Mouse (Mus musculus): Measurements from ENCODE around the gene Acr.

The Acr gene

GRCm38 (mm10) chr15:89622312-89622958 is 54.3 kb downstream of the Acr start:
- in situ Hi-C loops (cut with MboI, MseI) = loop anchor here (5.0 to 10.0 kb wide), 2 partner anchors 595 to 1578 kb away; no protein-coding TSS in a partner anchor

GRCm38 (mm10) chr15:89622959-89623625 is 55.0 kb downstream of the Acr start:
- in situ Hi-C loops (cut with MboI, MseI) = loop anchor here (5.0 to 10.0 kb wide), 2 partner anchors 594 to 1578 kb away; no protein-coding TSS in a partner anchor

GRCm38 (mm10) chr15:89623626-89623959 is 55.5 kb downstream of the Acr start:
- in situ Hi-C loops (cut with MboI, MseI) = loop anchor here (5.0 to 10.0 kb wide), 2 partner anchors 594 to 1579 kb away; no protein-coding TSS in a partner anchor

Measured in T-helper 17 cell (primary cell).